Mouse (Mus musculus) testis, postnatal 10 days (tissue): ENCODE data around the gene Hpse2.
"Not testable (repeated sequence)": the region's sequence is repeated elsewhere in the genome, so short reads cannot be mapped to it uniquely, and the experiment has no call there.

Experiments used
- DNase-seq: peaks from one replicate; pipeline ENCODE4 v3.0.0; 2021; ENCODE audit warnings: low spot score

Gene Hpse2

GRCm38 (mm10) chr19:42855649-42856048 lies 532.5 kb downstream of the Hpse2 start:
- DNase-seq = no peak

DNA sequence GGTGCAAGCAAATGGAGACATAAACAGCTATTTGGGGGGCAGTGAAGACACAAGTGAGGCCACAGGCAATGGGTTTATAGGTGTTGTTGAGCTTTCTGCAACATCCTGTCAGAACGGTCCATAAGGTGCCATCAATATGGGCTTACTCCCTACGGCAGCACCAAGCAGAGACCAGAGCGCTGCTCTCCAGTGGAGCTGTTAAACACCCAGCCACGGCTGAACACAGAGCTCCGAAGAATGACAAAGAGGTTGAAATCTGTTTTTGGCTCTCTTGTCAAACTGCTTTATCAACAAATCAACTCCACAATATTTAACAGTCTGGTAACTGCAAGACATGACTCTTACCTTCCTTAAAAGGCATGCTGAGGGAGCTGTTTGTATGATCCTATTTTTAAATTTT lies 537.7 kb downstream of the Hpse2 start:
- DNase-seq = no peak

DNA sequence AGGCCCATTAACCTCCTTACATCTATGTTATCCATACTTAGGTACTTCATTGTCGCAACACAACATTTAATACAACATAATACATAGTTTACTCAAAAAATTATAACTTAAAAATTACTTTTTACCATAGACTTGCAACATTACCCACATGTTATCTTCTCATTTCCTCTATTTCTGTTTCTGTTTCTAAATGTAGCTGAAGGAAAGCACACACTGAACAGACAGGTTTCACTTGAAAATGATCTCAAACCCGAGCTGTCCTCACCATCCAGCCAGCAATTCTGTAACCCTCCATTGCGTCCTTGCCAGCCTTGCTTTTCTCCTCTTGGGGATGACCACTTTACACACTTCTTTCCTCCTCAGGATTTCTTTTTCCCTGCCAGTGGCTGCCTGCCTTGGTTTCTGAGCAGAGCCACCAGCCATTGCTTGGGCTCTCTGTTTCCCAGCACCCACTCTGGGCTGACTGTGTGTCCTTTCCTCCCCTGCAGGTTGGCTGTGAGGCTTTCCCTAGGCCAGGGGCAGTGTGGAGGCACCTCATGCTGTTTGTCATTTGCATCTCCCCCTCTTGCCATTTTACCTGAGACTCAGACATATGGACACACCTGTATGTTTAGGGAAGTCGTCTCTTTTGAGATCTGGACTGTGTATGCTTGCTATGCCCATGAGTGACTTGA lies 548.4 kb downstream of the Hpse2 start:
- DNase-seq = no peak

DNA sequence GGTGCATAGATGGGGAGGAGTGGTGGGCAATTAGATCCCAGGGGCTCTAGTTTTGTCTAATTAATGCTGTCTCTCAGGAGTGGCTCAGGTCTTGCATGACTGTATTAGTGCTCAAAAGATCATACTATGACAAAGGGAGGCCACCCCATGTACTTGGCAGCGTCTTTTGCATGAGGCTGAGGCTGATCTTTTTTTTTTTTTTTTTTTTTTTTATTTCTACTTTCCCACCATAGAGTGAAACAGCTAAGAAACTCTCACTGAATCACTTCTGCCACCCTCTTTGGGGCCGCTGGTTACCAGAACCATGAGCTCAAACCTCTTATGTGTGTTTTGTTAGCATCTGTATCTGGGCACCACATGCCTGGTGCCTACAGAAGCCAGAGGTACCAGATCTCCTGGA lies 549.0 kb downstream of the Hpse2 start:
- DNase-seq = no peak

DNA sequence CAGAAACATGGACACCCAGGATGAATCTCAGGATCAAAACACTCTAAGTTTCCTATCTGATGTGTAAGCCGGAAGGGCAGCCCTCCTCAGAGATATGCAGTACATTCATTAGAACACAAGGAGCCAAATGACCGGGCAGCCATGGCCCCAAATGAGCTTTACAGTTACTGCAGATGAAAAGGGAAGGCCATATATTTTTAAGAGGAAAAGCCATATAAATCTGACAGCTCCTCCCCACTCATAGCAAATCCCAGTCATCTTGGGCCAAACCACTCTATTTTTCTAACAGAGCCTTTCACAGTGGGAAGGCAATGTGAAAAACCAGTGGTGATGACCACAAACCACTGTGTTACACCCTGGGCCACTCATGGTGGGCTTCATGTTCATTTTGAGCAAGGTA lies 549.9 kb downstream of the Hpse2 start:
- DNase-seq = no peak

DNA sequence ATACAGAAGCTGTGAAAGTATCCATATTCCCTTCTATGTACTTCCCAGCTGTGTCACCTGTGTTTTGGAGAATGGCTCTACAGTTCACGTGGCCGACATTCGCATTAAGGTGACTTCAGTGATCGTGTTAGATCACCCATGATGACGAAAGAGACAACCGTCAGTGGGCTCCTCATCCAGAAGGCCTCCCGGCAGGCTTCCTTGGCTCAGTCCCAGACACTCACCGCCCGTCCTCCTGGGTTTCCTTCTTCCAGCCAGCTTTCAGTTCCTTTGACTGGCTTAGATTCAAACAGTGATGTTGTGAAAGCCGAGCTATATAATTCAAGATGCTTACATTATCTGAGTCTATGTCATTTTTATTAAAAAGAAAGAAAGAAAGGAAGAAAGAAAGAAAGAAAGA lies 550.6 kb downstream of the Hpse2 start:
- no peak for DNase-seq

GRCm38 (mm10) chr19:42833126-42833525 lies 555.0 kb downstream of the Hpse2 start:
- DNase-seq = no peak

DNA sequence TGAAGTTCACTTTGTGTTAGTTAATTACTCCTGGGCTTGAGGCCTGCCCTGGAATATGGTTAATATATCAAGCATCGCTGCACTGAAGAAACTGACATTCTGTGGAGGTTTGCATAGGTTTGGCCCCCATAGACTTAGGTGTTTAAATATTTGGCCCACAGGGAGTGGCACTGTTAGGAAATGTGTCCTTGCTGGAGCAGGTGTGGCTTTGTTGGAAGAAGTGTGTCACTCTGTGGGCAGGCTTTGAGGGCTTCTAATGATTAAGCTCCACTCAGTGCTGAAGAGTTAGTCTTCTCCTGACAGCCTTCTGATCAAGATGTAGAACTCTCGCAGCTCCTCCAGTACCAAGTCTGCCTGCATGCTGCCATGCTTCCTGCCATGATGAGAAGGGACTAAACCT lies 555.9 kb downstream of the Hpse2 start:
- no peak for DNase-seq

GRCm38 (mm10) chr19:42829196-42829595 lies 559.0 kb downstream of the Hpse2 start:
- no peak for DNase-seq

DNA sequence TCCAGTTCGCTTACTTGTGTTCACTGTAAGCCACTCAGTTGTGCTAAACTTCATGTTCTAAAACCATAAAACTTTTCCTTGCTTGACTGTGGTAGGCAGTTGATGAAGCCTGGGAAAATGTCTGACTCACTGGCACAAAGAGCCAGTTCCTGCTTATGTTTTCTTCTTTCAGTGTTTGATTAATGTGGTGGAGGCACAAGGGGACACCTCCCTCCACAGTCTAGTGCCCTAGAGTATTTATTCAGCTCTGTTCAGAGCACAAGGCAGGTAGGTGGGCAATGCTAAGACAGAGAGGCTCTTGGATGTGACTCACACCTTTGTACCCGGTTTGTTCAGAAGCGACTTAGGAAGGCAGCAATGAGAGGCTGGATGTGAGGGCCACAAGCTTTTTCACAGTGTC lies 560.3 kb downstream of the Hpse2 start:
- DNase-seq = no peak

- DNase-seq = no peak
Measured at GRCm38 (mm10) chr19:42820109-42820508, 568.0 kb downstream of the Hpse2 start.

DNA sequence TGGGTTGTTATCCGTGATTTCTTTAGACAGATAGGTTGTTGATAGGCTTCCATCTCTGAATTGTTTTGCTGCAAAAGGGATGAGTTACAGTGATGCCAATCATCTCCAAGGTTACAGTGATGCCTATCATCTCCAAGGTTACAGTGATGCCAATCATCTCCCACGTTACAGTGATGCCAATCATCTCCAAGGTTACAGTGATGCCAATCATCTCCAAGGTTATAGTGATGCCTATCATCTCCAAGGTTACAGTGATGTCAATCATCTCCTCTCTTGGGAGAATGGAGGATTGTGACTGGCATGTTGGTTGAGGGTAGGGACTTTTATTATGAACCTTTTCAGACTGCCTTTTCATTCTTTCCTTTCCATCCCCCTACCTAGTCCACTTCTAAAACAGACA lies 570.4 kb downstream of the Hpse2 start:
- DNase-seq = no peak

- DNase-seq = no peak
Measured at GRCm38 (mm10) chr19:42816261-42816660, 571.9 kb downstream of the Hpse2 start.

DNA sequence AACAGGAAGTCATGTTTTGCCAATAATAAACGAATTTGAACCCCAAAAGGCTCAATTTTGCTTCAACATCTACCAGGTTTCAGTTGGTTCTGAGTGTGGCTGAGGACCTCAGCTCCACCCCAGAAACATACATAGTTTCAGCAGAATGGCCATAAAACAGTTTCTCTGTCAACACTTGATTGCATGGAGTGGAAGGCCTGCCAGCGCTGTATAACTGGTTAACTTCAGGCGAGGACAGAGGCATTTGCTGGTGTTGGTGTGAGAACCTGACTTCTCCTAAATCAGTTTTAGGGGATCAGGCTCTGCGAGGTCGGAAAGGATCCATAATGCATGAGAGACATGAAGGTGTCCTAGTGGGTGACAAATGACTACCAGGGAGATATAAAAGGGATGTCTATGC lies 578.0 kb downstream of the Hpse2 start:
- DNase-seq = no peak

DNA sequence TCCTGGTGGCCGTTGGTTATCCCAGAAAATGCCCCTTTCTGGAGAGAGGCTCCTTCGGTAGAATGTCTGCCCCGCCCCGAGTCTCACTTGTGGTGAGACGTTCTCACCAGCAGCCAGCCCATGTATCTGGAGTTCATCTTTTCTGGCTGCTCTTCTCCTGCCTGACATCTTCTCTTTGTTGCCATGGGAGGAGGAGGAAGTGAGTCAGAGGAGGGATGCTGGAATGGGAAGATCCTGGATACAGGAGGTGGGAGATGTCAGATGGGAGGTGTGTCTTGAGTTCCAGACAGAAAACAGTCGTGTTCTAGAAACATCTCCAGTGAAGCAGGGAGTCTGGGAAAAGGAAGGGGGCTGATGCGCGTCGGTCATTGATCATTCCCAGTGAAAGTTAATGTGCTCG lies 578.7 kb downstream of the Hpse2 start:
- DNase-seq = no peak

DNA sequence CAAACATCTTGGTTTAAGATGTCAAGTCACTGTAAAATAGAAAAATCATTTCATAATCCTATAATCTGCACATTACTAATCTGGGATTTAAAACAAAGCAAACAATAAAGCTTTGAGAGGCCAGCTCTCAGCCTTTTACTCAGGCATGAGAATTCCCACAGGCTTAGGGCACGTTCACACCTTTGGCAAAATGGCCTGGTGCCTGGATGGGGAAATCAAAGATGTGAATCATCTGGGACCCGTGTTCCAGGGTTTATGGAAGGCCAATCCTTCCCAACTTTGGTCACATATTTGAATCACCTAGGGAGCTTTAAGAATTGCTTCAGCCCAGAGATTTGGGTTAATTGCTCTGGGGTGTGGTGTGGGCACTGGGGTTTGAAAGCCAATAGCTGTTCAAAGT lies 590.3 kb downstream of the Hpse2 start:
- DNase-seq = peak; percentile 27

- peak; percentile 40 for DNase-seq
Measured at GRCm38 (mm10) chr19:42795801-42796200, 592.4 kb downstream of the Hpse2 start.

DNA sequence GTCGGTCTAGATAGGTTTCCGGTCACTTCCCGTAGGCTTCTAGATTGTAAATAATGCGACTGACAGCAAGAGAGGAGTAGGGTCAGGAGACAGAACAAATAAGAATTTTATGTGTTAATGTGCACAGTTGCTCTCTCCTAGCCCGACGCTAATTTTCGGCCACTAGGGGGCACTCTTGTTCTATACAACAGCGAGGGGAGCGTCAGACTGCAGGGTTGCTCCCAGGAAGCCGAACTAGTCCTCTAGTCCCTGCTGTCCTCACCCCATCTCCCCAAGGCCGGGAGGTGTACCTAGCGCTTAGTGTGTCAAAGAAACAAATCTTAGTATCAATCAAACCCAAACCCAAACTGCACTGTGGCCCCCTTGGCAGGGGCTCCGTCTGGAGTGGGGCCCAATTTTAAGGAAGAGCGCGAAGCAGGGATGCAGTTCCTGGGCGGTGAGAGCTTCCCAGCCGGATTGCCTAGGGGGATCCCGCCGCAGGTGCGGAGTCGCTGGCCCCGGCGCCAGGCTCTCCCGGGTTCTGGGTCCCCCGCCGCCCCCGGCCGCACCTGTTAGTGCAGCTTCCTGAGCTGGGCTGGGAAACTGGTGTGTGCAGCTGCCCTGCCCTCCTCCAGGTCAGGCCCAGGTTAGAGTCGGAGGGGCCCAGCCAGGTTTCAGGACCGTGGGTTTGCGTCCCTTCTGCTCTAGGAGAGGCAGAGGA lies 593.1 kb downstream of the Hpse2 start:
- peak; percentile 95 for DNase-seq

DNA sequence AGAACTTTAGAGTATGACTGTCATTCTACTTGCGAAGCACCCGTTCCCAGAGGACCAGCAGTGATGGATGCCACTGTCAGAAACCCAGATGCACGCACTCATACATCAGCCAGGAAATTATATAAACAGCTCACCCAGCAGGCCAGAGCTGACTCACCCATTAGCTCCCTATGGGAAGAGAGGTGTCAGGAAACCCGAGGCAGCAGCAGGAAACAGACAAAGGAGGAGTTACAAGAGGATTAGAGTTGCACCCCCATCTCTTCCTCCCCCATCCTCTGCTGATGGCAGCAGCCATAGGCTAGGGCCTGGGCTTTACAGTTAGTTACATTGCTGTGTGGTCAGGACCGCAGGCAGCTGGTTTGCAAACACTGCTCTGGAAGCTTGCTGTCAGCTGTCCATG lies 599.8 kb downstream of the Hpse2 start:
- DNase-seq = no peak

DNA sequence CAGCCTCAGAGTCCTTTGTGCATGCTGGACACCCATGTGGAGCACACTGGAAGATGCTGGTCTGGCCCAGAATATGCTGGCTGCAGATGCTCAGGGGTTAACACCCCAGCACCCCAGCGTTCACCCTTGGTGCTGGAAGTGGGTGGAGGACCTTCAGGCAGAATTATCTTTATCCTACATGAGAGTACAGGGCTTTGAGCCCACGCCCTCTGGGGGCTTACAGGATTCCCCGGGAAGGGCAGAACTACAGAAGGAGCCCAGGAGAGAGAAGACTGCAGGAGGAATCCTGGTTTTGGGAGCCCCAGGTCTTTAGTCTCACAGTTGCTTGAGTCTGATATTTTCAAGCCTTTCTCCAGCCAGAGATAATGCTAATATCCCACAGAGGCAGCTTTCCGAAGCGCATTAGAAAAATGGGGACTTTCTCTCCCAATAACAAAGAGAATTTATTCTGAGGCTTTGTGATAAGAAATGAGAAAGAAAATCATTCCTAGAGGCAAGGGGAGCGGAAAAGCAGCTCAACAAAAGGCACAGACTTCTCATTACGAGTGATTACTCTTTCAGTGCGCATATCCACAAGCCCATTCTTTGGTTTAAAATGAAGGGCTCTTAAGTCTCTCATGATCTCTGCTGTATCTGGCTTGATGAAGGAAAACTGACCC lies 602.5 kb downstream of the Hpse2 start:
- DNase-seq = no peak

- DNase-seq = no peak
Measured at GRCm38 (mm10) chr19:42785129-42785528, 603.0 kb downstream of the Hpse2 start.

DNA sequence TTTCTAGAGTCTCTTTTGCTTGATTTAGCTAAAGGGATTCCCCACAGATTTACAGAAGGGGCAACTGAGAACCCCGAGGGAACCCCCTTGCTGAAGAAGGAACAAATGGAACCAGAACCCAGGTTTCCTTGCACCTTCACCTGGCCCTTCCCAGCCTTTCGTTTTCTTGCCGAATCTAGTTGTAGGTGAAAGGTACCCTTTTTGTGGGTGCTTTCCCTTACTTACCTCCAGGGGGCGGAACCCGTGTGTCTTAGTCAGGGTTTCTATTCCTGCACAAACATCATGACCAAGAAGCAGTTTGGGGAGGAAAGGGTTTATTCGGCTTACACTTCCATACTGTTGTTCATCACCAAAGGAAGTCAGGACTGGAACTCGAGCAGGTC lies 608.0 kb downstream of the Hpse2 start:
- not testable (repeated sequence) for DNase-seq

DNA sequence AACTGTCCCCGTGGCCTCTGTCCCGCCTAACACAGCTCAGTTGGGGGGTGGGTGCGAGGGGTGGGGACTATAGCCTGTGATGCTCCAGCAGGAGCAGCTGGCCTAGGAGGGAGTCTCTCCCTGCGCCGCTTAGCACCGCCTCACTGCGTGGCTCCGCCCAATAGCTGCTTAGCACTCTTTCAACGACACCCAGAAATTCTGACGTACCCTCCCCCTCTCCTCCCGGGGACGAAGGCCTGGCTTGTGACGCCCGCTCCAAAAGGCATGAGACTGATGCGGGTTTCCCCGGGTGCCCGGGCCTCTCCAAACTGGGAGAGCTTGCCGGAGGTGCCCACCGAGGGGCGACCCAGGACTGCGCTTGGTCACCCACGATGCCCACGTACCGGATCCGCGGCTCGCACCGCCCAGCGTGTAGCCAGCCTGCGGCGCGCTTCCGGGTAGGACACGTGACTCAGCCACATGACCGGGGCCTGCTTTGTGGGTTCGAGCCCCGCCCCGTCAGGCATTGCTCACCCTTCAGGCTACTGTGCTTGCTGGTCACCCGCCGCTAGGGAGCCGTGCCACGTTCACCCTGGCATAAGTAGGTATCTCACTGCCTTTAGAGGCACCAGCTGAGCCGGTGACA lies 608.5 kb downstream of the Hpse2 start, which contains the start of gene Hps1:
Hps1 (minus strand) TSS at position 448 of the 625 bp plus-strand sequence.
- DNase-seq = peak; percentile 89
